Mouse (Mus musculus) cerebellum, adult 2 months (tissue): Measurements from ENCODE around the gene Cdk9. TPM values are rescaled to one million over a fixed set of nuclear protein-coding genes. Genes with fewer than 3 reads are reported as not detected.
A peak's percentile ranks its signal among the peaks of the same experiment; 100 is the strongest.

Source experiments
- DNase-seq, 2 experiments: peaks; one replicate each; pipeline ENCODE4 v3.0.0; 2021
- H3K27ac ChIP-seq: fragments of 200-500 bp; 2 replicates; pipeline ENCODE4 v1.5.1; 2012; ENCODE audit warnings: low read length, control low read depth, inconsistent platforms; ENCODE audit not compliant: insufficient read depth
- H3K27me3 ChIP-seq: fragments of 200-500 bp; 2 replicates; pipeline ENCODE4 v1.6.1; 2012; ENCODE audit warnings: inconsistent platforms, mild to moderate bottlenecking, low read length, moderate library complexity; ENCODE audit not compliant: control insufficient read depth, insufficient read depth
- H3K4me1 ChIP-seq: fragments of 200-500 bp; 2 replicates; pipeline ENCODE4 v1.6.1; 2011; ENCODE audit warnings: low read length; ENCODE audit not compliant: control insufficient read depth, insufficient read depth
- H3K4me3 ChIP-seq: fragments of 200-500 bp; replicated peaks from 2 replicates; pipeline ENCODE3; 2011; ENCODE audit warnings: mild to moderate bottlenecking, low read depth, low read length, control low read depth; ENCODE audit not compliant: insufficient read depth
- CTCF ChIP-seq: fragments of 200-500 bp; IDR thresholded peaks from 2 replicates; pipeline ENCODE4 v1.5.1; 2011; ENCODE audit warnings: low read depth, mild to moderate bottlenecking, control low read depth, low read length, moderate library complexity, borderline replicate concordance; ENCODE audit not compliant: insufficient read depth
- POLR2A ChIP-seq: fragments of 200-500 bp; IDR thresholded peaks from 2 replicates; pipeline ENCODE4 v1.6.1; 2011; ENCODE audit warnings: low read length, control low read depth, borderline replicate concordance; ENCODE audit not compliant: insufficient read depth
- whole genome bisulfite sequencing: fragments of 180-500 bp; shearing (Covaris S2); methylation state at CpG from one replicate; pipeline ENCODE4 v1.1.7; 2018; 5-methylcytosine and 5-hydroxymethylcytosine counted together
- polyA plus RNA-seq: library from polyadenylated mRNA; depleted of rRNA; stranded (reverse); fragments of >200 nt; gene quantifications from 2 replicates; pipeline ENCODE4 v1.2.3, GENCODE M21; 2012

Gene Cdk9
- polyA plus RNA-seq, 1 experiment = 186 TPM

- DNase-seq = no peak
- peaks cover 4% of the 10 kb centered on the region; the same call in 1 of the 2 replicates for H3K4me1 ChIP-seq
- WGBS = 68% methylated on average over 11 of the region's 11 CpGs
- H3K27ac ChIP-seq = no peak overlapping the region
- H3K27me3 ChIP-seq = no peaks in the 10 kb centered on the region
- no peak for TF ChIP-seq CTCF
- no peak for TF ChIP-seq POLR2A
- no peak overlapping the region for H3K4me3 ChIP-seq
These were observed 21.8 kb downstream of the Cdk9 start for GRCm38 (mm10) chr2:32691041-32691440.

DNA sequence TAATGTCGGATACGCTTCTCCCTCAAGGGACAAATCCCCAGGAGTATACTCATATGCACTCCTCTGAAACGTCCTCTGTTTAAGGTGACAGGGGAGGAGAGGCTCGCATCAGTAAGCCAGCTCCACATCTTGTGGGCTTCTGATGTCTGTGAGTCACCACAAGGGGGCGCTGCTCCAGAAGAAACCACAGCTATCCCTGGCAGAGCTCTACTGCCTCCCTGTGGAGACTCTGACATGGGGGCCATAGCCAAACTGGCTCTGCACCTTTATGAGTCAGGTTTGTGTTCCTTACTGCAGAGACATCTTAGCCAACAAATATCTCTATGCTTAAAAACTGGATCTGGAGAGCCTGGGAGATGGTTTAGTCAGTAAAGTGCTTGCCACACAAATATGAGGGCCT, 23.5 kb downstream of the Cdk9 start:
- Histone ChIP-seq H3K27ac (no peak overlapping the region), H3K27me3 (no peaks in the 10 kb centered on the region), H3K4me3 (no peak overlapping the region), H3K4me1 (peaks cover 4% of the 10 kb centered on the region; the same call in 1 of the 2 replicates)
- DNase-seq = peak; percentile 86 to 87
- WGBS = 16% methylated on average over 5 of the region's 5 CpGs
- TF ChIP-seq CTCF = peak; percentile 98
- TF ChIP-seq POLR2A = no peak

GRCm38 (mm10) chr2:32687562-32687961, 25.3 kb downstream of the Cdk9 start:
- H3K4me1 ChIP-seq = no peaks in the 10 kb centered on the region; the same call in 1 of the 2 replicates
- H3K27me3 ChIP-seq = no peaks in the 10 kb centered on the region
- DNase-seq = no peak
- 90% methylated on average over 8 of the region's 8 CpGs for WGBS
- no peak overlapping the region for H3K4me3 ChIP-seq
- no peak overlapping the region for H3K27ac ChIP-seq
- no peak for TF ChIP-seq POLR2A
- no peak for TF ChIP-seq CTCF

- Histone ChIP-seq H3K27ac (no peak overlapping the region), H3K4me3 (no peak overlapping the region), H3K4me1 (no peaks in the 10 kb centered on the region), H3K27me3 (no peaks in the 10 kb centered on the region)
- 92% methylated on average over 6 of the region's 6 CpGs for WGBS
- DNase-seq = no peak
- TF ChIP-seq POLR2A = no peak
- no peak for TF ChIP-seq CTCF
These were observed 26.2 kb downstream of the Cdk9 start for GRCm38 (mm10) chr2:32686640-32687039.

DNA sequence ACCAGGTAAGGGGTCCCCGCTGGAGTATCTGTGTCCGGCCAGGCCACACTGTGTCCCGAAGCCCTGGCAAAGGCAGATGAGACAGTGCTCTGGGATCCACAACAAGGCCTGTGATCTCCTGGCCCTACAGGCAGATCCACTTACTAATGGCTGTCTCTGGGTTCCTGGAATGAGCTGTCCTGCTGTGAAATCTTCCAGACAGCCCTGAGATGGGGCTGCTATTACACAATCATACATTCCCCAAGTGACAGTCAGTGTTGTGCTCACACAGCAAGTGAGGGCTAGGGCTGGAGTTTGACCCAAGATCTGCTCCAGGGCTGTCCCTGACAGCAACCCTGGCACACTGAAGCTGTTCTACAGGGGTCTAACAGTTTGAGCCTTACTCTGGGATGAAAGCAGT, 27.1 kb downstream of the Cdk9 start:
- H3K27ac ChIP-seq = no peak overlapping the region
- H3K4me1 ChIP-seq = no peaks in the 10 kb centered on the region
- TF ChIP-seq CTCF (no peak), POLR2A (no peak)
- 92% methylated on average over 3 of the region's 3 CpGs for WGBS
- no peak for DNase-seq
- H3K27me3 ChIP-seq = no peaks in the 10 kb centered on the region
- H3K4me3 ChIP-seq = no peak overlapping the region

DNA sequence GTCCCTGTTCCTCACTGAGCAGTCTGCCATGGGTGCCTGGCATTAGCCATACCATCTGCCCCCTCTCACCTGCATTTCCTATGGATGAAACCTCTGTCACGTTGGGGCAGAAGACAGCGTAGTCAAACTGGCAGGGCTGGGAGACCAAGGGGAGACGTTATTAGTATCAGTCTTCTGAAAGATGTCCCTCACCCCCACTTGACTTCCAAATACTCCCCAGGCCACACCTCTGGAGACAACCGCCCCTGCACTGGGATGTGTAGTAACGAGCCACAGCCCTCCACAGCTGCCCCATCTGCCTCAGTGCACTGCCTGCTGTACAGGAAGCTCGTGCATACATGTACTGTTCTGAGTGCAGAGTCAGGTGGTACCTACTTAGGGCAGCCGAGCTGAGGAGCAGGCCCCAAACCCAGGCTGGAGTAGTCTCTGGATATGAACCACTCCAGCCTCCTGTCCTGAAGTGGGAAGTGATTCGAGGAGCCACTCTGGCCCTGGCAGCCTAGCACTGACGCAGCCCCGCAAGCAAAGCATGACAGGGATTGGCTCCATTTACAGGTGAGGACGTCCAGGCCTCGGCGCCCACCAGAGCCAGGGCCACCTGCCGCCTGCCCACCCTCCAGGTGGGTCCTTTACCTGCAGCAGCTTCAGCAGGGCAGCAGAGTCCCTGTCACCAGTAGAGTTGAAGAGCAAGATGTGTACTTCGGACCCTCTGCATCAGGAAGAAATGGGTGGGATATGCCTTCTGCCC, 28.0 kb downstream of the Cdk9 start:
- H3K4me3 ChIP-seq = no peak overlapping the region
- H3K27ac ChIP-seq = no peak overlapping the region
- no peak for DNase-seq
- no peaks in the 10 kb centered on the region for H3K4me1 ChIP-seq
- no peaks in the 10 kb centered on the region for H3K27me3 ChIP-seq
- 90% methylated on average over 15 of the region's 15 CpGs for WGBS
- TF ChIP-seq POLR2A = no peak

GRCm38 (mm10) chr2:32683701-32684100, 29.2 kb downstream of the Cdk9 start:
- TF ChIP-seq POLR2A = no peak
- TF ChIP-seq CTCF = no peak
- Histone ChIP-seq H3K27me3 (no peaks in the 10 kb centered on the region), H3K4me3 (no peak overlapping the region), H3K27ac (no peak overlapping the region), H3K4me1 (no peaks in the 10 kb centered on the region)
- no peak for DNase-seq
- 90% methylated on average over 10 of the region's 10 CpGs for WGBS

GRCm38 (mm10) chr2:32682721-32683417, 30.0 kb downstream of the Cdk9 start:
- Histone ChIP-seq H3K4me3 (no peak overlapping the region), H3K27me3 (no peaks in the 10 kb centered on the region), H3K4me1 (no peaks in the 10 kb centered on the region), H3K27ac (no peak overlapping the region)
- TF ChIP-seq POLR2A (no peak), CTCF (no peak)
- no peak for DNase-seq
- WGBS = 69% methylated on average over 14 of the region's 14 CpGs
